Mouse (Mus musculus) lung, adult 18-20 months (tissue): ENCODE results near the gene Rgs12.

ENCODE experiments used
- DNase-seq, 2 experiments: peaks; one replicate each; pipeline ENCODE4 v3.0.0; 2022; ENCODE audit warnings: mixed read lengths in 2 of 2

The Rgs12 gene

DNA sequence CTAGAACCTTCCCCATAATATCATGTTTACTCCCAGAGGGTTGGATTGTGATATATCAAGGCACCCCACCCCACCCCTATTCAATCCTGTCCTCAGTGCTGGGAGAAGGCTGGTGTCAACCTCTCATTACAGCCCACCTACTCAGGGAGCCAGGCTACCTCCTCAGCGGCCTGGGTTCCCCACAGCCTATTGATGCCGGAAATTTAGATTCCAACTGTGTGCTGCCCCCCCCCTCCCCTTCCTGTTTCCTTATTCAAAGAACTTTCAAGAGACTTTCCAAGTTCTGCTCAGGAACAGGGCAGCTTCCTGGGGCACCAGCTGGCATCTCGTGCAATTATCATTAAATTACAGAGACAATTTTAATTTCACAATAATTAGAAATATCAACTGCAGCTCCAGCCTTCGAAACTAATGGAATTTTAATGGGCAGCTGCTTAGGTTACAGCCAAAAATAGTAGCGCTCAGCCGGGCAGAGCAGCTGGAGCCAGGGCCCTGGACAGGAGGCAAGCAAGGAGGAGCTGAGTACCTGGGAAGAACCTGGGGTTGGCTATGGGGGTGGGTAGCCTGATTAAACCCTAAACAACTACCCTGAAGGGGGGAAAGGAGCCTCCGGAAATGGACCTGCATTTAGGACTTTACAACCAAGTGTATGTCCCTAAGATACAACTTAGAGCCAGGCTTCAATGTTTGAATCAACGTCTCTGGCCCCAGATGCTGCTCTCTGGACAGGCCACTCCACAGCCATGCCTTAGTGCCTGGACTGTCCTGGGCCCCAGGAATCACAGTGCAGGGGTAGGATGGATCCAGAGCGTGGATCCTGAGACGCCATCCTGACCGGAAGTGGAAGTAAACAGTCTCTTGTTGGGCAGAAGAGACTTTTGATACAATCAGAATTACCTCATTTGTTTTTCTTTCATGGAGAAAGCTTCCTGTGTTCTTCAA lies 17.5 kb upstream of the Rgs12 start:
- peak in 1 of 2 experiments; percentile 32 for DNase-seq

DNA sequence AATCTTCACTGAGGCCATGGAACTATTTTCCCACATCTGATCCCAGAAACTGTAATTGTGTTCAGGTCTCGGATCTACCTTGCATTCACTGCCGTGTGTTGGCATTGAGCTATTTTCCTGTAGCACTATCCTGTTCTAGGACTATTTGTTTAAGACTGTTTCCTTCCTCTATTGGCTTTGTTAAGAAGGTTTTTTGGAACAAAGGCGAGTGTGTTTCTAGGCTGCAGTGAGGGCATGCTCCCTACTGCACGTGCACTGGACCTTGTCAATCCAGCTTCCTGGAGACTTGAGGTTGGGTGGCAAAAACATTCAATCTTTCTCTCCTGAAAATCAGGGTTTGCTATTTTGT lies 16.8 kb upstream of the Rgs12 start:
- DNase-seq = peak; percentile 37 to 74

DNA sequence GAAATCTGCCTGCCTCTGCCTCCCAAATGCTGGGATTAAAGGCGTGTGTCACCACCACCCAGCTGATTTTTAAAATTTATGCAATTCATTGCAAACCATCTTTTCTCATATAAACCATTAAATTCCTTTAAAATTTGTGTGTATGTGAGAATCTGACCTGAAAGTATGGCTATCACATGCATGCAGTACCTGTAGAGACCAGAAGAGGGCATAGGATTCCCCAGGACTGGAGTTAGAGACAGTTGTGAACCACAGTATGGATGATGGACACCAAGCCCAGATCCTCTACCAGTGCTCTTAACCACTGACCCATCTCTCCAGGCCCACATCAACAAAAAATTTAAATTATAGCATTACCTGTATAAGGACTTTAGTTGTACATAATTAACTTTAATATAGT lies 15.8 kb upstream of the Rgs12 start:
- no peak for DNase-seq

DNA sequence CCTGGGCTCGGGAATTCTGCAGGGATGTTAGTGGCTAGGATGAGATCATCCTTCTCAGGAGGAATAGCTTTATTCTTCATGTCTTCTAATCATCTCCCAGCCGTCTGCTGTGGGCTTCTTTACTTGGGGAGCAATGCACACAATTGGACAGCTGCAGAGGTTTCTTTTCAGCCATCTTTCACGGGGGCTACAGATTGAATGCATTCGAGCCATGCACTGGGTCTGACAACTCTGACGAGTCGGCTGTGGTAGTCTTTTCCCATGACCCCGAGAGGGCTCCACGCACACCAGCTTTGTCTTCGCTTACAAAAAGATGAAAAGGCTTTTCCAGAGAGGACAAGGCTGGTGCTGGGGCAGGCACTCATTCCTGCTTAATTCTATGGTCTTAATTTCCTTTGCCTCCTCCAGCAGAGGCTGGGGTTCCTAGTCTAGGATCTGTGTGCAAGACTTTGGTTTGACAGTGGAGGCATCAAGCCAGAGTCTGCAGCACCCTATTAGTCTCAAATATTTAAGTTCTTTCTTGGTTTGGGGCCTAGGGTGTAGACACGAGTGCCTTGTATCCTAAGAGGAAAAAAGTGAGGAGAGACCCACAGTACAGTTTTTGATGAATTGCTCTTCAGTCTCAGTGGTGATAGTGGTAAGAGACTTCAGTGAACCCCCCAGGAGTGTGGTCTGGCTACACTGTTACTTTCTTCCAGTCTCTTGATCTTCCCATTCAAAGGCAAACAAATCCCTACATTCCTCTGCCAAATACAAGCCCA lies 7.4 kb upstream of the Rgs12 start:
- DNase-seq = no peak

DNA sequence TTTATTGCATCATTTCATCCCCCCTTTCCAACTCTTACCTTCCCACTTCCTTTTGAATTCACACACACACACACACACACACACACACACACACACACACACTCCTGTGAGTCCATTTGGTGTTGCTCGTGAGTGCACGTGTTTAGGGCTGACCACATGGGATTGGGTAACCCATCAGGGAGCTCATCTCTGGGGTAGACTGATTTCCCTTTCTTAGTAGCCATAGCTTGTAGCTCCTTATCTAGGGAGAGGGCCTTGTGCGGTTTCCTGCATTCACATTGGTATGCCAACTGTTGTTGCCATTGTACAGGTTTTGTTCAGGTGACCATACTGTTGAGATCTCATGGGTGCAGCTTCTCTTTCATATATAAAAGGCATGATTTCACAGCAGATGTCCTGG lies 5.8 kb upstream of the Rgs12 start:
- DNase-seq = no peak

DNA sequence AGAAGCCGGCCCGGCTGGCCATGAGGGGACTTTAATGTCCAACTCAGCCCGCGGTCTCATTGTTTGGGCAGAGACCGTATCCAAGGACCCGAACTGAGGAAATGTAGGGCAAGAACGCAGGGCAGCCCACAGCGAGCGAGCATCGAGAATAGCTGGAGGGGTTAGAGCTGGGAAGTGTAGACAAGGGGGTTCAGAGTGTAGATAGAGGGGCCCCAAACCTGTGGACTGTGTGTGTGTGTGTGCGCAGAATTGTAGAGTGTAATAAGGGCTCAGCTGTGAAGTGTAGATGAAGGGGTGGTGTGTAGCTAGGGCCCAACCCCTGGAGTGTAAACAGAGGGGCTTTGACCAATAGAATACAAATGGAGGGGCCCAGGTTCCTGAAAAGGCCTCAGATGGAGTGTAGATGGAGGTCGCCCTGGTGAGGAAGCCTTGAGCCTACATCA lies 545 bp downstream of the Rgs12 start:
- no peak for DNase-seq

DNA sequence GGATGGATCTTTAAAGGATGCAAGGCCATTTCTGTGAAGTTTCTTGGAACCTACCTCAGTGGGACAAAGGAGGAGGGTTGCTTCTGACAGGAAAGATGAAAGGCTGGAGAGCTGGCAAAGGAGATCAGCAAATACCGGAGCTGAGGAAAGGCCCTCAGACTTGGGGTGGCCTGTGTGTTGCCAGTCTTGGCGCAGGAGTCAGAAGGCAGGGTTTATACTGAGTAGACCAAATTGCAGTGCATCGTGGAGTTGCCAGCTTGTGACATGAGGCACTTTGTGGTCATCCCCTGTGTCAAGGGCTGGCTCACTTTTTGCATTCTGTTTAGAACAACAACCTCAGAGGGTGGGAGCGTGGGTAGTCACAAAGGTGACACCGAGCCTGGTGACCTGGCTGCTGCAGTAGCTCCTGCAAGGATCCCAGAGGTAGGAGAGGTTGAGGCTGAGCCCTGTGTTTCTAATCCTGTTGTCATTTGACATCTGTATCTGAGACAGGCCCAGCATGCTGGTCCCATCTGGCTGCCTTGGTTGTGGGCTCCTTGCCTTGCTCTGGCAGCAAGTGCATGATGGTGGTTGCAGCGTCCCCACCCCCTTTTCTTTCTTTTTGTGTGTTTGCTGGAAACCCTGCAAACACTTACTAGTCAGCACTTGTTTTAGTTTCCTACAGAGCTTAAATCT lies 1.4 kb downstream of the Rgs12 start:
- no peak for DNase-seq

DNA sequence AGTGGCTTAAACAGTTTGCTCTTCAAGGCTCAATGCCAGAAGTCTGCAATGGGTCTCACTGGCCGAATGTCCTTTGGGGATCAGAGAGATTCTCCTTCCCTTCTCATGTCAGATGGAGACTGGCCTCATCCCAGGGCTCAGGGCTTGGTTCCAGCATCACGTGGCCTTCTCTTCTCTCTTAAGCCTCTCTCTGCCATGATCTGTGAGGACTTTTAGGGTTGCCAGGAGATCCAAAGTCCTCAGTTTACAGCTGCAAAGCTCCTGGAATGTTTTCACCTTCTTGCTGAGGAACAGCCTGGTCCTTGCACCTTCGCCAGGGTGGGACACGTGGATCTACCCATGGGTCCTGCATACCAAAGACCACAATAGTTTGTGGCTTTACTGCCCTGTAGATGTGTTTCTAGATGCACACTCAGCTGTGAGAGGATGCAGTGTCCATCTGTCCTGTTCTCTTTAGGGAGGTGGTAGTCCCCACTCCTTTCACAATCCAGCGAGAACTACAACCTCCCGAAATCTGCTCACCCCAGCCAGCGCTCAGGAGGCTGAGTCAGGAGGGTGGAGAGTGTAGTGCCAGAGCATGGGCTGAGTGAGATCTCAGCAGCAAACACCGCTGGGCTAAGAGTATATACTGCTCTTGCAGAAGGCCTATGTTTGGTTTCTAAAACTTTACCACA lies 2.1 kb downstream of the Rgs12 start:
- no peak for DNase-seq

DNA sequence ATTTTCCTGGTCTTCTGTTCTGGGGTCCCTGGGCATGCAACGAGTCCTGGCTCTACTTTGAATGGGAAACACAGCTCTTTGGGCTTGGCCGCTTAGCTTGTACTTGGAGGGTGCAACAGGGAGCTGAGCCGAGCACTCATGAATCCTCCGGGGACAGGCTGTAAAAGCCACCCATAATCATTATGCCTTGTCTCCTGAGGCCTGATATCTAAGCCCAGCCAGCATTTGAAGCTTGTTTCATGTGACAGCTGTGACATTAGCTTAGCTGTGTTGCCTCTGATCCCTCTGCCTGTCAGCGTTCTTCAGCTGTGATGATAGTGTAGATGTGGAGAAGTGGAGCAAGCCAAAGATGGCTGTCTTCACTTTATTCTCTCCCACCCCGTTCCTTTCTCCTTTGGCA lies 5.3 kb downstream of the Rgs12 start:
- DNase-seq = no peak

DNA sequence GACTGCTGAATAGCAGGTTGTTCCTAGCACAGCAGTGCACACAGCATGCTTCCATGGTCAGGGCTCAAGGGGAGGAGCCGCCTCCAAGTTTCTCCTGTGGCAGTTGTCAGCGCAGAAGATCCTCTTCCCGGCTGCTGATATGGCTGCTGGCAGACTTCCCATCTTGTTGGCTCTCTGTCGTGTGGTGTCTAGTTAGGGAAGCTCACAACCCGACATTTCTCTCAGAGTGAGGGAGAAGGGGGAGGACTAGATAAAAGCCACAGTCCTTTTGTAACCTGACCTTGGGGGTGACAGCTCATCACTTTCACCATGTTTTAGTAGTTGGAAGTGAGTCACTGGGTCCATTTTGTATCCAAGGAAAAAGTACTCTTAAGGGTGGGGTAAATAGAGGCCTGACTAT lies 6.4 kb downstream of the Rgs12 start:
- DNase-seq = peak in 1 of 2 experiments; percentile 53

DNA sequence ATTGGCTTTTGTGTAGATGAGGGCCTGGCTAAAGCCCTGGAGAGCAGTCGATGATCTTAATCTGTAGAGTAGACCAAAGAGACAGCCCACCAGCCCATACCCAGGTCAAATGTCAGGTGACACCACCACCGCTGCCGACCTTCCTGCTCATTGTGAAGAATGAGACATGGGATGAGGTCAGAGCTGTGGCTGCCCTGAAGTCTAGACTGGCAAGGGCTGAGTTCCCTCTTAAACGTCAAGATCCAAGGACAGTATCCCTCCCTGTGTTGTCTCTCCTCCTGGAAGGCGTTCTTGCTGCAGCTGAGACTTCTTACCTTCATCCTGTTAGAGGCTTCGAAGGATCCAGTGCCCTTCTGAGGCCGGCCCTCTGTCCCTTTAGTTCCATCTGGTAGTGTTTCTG lies 6.9 kb downstream of the Rgs12 start:
- DNase-seq = no peak

DNA sequence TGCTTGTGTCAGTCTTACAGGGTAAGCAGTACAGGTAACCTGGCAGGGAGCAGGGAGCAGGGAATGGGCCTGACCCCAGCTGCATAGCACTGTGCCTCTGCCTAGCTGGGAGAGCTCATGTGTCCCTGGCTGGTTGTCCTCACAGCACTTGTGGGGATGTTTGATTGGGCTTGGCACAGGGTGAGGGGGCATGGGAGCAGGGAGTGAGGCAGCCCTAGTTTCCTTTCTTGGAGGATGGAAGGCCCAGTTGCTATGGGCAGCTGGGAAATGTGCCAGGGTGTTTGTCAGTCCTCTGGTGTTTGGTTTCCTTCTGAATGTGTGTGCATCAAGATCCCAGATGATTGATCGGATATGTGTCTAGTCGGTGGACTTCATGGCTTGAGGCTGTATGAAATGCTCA lies 7.8 kb downstream of the Rgs12 start:
- DNase-seq = peak in 1 of 2 experiments; percentile 66

DNA sequence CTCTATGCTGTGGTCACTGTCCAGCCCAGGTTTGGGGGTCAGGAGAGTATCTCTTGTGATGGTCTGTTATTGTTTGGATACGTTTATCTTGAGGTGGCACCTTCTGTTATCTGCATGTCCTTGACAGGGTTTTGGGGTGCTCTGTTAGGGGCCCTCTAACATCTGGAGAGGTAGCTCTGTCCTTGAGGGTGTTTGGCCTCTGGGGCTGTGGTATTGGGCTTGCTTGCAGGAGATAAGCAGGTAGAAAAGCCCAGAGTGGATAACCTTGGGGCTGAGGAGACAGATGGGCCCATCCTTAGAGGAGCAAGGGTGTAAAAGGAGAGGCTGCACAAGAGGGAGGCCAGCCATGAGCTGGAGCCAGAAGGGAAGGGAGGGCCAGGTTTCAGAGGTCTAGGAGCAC lies 10.8 kb downstream of the Rgs12 start:
- DNase-seq = no peak

DNA sequence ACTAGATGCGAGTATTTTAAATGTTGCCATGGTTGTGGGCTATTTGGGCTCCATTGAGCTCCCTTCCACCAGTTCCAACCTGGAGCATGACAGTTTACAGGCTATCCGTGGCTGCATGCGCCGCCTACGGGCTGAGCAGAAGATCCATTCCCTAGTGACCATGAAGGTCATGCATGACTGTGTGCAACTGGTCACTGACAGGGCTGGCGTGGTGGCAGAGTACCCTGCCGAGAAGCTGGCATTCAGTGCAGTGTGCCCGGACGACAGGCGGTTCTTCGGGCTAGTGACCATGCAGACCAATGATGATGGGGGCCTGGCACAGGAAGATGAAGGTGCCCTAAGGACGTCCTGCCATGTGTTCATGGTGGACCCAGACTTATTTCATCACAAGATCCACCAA lies 16.3 kb downstream of the Rgs12 start:
- no peak for DNase-seq

DNA sequence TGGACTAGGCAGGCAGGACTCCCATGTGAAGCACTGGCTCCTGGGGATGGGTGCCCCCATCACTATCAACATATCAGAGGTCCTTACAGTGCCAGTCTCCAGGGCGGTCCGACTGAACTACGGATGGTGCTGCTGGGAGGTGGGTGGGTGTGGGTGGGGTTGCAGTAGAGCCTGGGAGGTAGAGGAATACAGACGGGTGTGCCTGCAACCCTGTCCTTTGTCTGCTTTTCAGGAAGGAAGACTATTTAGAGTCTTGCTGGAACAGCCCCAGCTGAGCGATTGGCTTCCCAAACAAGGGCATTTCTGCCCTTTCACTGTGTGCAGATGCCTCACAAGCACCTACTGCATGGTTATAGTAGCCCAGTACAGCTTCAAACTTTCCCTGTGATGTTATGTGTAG lies 19.1 kb downstream of the Rgs12 start:
- DNase-seq = peak; percentile 57 to 76

DNA sequence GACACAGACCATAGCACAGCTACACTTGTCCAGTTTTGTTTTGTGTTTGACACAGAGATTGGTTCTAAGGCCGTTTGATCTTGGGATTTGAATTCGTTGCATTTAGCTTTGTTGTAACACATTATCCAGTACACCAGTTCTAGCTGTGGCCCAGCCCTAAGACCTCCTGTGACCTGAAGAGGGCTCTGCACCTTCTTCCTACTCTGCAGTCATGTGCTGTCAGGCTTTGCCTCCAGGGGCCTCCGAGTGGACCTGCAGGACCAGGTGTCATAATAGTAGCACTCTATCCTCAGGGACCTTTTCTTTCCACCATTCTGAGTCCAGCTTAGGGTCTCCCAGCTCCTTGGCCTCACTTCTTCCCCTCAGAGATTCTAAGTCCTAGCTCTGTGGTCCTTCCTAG lies 23.2 kb downstream of the Rgs12 start:
- no peak for DNase-seq

DNA sequence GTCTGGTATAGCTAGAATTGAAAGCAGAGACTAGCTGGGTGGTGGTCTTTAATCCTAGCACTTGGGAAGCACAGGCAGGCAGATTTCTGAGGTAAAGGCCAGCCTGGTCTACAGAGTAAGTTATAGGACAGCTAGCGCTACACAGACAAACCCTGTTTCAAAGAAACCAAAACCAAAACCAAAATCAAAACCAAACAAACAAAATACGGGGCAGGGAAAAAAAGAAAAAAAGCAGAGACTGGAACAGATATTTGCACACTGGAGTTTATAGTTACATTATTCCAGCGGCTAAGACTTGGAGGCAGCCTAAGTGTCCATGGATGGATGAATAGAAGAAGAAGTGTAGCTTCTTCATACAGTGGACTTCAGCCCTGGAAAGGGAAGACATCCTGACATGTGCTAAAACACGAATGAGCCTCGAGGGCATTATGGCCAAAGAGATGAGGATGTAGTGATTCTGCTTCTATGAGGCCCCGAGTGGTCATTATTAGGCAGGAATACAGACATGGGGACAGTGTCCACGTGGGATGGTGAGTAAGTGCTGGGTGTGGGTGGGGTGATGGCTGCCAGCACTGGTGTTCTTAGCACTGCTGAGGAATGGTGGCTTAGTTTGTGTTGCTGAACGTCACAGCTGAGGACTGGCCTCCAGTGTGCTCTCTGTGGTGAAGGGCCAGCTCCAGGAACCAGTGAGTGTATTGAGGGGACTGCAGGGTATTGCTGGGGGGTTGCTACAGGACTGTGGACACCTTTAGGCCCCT lies 24.5 kb downstream of the Rgs12 start:
- no peak for DNase-seq

DNA sequence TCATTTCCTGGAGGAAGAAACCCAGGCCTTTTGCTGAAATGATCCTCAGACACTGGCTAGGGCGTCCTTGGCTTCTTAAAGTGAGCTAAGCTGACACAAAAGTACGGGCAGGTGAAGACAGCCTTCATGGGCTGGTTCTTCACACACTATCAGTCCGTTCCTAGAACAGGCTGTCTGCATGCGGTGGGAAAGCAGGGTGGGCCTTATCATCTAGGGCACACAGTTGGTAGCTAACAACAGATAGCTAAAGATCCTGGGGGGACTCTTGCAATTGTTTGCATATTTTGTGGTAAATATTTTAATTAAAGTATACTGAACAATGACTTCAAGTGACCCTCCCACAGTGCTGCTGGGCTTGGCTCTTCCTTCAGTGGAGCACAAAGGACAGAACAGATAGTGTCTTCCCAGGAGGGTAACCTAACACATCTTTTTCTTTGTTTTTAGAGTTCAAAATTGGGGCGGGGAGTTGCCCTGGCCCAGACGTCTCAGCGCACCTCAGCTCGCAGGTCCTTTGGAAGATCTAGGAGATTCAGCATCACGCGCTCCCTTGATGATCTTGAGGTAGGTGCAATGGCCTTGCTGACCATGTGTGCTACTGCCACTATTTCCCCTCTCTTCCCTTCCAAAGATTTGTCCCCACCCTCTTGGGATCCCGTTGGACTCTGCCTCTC lies 25.7 kb downstream of the Rgs12 start:
- no peak for DNase-seq

DNA sequence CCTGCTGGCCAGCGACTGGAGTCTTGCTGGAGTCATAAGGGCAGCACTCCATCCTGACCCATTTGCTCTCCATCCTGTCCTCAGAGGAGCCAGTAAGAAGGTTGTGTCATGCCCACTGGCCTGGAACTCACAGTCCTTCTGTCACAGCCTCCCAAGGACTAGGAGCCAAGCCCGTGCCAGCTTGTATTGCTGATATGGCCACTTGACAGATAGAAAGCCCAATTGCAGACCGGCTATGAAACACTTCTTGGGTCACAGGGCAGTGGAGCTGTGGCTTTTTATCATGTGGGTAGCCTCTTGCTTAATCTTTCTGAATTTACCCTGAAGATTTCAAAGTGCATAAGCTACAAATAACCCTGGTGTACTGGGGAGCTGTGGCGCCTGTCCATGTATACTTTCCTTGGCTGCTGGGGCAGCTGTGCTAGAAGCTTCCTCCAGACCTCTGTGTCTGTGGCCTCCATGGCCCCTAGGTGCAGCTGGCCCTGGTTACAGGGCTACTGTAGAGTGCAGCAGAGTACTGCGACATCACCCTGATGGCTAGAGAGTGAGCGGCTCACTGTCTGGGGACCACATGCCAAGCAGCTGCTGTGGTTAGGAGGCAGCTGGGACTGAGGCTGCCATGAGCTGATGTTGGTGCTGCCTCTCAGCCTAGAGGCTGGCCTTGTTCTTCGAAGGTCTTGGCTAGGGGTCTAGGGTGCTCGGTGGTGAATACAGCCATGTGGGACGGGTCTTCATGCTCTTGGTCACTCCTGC lies 27.5 kb downstream of the Rgs12 start:
- peak; percentile 35 to 52 for DNase-seq

DNA sequence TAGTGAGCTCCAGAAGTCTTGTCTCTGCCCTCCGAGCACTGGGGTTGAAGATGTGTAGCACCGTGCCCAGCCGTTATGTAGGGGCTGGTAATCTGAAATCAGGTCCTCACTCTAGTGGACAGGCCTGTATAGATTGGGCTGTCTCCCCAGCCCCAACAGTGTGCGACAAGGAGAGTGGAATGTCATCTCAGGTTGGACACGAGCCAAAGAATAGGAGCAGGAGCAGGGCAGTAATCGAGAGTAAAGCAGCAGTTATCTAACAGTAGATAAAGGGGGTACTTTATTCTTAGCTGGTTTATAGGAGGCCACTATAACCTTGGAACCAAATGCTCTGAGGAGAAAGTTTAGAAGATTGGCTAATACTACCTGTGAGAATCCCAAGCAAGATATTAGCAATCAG lies 30.9 kb downstream of the Rgs12 start:
- DNase-seq = no peak

DNA sequence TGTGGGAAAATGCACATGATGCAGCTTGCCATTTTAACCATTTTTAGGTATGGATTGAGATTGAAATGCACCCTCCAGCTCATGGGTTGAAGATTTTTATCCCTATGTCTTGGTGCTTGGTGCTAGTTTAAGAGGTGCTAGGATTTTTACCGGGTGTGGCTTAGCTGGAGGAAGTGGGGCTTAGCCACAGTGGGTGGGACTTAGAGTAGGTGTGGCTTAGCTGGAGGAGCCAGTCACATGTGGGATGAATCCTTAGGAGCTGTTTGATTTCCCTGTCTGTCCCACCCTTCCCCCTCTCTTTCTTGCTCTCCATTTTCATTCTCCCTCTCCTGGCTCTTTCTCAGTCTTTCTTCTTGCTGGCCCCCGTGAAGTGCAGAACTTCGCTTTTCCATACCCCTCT lies 32.5 kb downstream of the Rgs12 start:
- DNase-seq = peak in 1 of 2 experiments; percentile 43
